Mouse (Mus musculus) heart, adult 2 months (tissue): ENCODE measurements at regions not wholly inside any gene's neighbourhood (a gene's known extent, or its start where the extent isn't known, plus 50 kb on each side); places are given as distances from the start of the nearest gene placed in this dataset.
A peak's percentile ranks its signal among the peaks of the same experiment; 100 is the strongest.

Experiments
- DNase-seq, 2 experiments: peaks; one replicate each; pipeline ENCODE4 v3.0.0; 2021
- H3K27ac ChIP-seq: fragments of 200-600 bp; 2 replicates; pipeline ENCODE4 v1.8.1; 2022
- H3K27me3 ChIP-seq: fragments of 200-500 bp; 2 replicates; pipeline ENCODE4 v1.6.1; 2012; ENCODE audit warnings: mild to moderate bottlenecking, low read length, inconsistent platforms, mixed read lengths; ENCODE audit not compliant: control insufficient read depth, insufficient read depth
- H3K36me3 ChIP-seq: fragments of 200-500 bp; 2 replicates; pipeline ENCODE4 v1.6.1; 2012; ENCODE audit warnings: low read length, inconsistent platforms; ENCODE audit not compliant: control insufficient read depth, insufficient read depth
- H3K4me1 ChIP-seq: fragments of 200-500 bp; 2 replicates; pipeline ENCODE4 v1.6.1; 2011; ENCODE audit warnings: low read length; ENCODE audit not compliant: control insufficient read depth, insufficient read depth
- H3K4me3 ChIP-seq: fragments of 200-600 bp; 2 replicates; pipeline ENCODE4 v1.8.1; 2022
- H3K79me2 ChIP-seq: fragments of 200-500 bp; replicated peaks from 2 replicates; pipeline ENCODE4 v1.6.1; 2012; ENCODE audit warnings: mild to moderate bottlenecking, inconsistent platforms, low read length, moderate library complexity, mixed read lengths; ENCODE audit not compliant: control insufficient read depth, insufficient read depth
- H3K9ac ChIP-seq: fragments of 200-500 bp; 2 replicates; pipeline ENCODE4 v1.6.1; 2012; ENCODE audit warnings: low read depth, mild to moderate bottlenecking, control low read depth, inconsistent platforms, low read length, mixed read lengths
- CTCF ChIP-seq: fragments of 200-600 bp; IDR thresholded peaks from 2 replicates; pipeline ENCODE4 v1.8.1; 2022; ENCODE audit warnings: antibody characterized with exemption, mild to moderate bottlenecking, moderate library complexity
- EP300 ChIP-seq: fragments of 200-500 bp; IDR thresholded peaks from 2 replicates; pipeline ENCODE4 v1.6.1; 2011; ENCODE audit warnings: low read depth, low read length, control low read depth; ENCODE audit not compliant: insufficient read depth
- POLR2A ChIP-seq: fragments of 200-500 bp; IDR thresholded peaks from 2 replicates; pipeline ENCODE4 v1.6.1; 2011; ENCODE audit warnings: mild to moderate bottlenecking, low read depth, low read length, control low read depth; ENCODE audit not compliant: insufficient read depth
- WGBS: fragments of 180-500 bp; shearing (Covaris S2); methylation state at CpG from one replicate; pipeline ENCODE4 v1.1.7; 2018; 5-methylcytosine and 5-hydroxymethylcytosine counted together
- intact Hi-C: fragments of 180-260 bp; cut with DNase I; formaldehyde crosslinking; loops from one replicate; pipeline ENCODE4 v1.15.1; 2025

GRCm38 (mm10) chr9:88268811-88269210 lies 58.2 kb upstream of the Nt5e start:
- H3K9ac ChIP-seq: no peak overlapping the region

DNA sequence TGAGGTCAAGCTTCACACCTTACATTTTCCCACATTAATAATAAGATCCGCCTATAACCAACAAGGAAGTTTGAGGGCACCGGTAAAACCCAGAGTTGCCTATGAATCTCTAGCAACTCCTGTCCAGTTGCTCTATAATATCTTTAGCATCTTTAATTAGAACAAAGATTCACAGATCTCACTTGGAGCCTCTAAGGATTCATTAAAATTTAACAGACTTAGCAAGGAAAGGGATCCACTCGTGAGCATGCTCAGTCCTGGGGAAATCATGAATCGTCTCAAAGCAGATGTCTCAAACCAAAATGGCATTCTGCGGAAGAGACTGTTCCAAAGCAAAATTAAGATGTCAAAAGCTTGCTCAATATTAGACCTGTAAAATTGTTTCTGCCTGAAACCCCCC lies 57.8 kb upstream of the Nt5e start:
- intact Hi-C loops: no loop called here
- TF ChIP-seq EP300 (no peak), CTCF (no peak), POLR2A (no peak)
- H3K4me1 ChIP-seq: peaks cover 2% of the 10 kb centered on the region; the same call in 1 of the 2 replicates
- H3K4me3 ChIP-seq: no peak overlapping the region
- 94% methylated on average over 5 of the region's 5 CpGs for WGBS
- no peaks in the 10 kb centered on the region for H3K79me2 ChIP-seq
- H3K27me3 ChIP-seq: no peaks in the 10 kb centered on the region
- no peak overlapping the region for H3K9ac ChIP-seq
- no peak for DNase-seq
- no peaks in the 10 kb centered on the region for H3K36me3 ChIP-seq
- no peak overlapping the region for H3K27ac ChIP-seq

More at GRCm38 (mm10) chr9:88268811-88269210, 58.2 kb upstream of the Nt5e start:
- no peaks in the 10 kb centered on the region for H3K36me3 ChIP-seq
- intact Hi-C loops: no loop called here
- H3K27ac ChIP-seq: no peak overlapping the region
- H3K27me3 ChIP-seq: no peaks in the 10 kb centered on the region
- H3K4me3 ChIP-seq: no peak overlapping the region
- no peaks in the 10 kb centered on the region for H3K79me2 ChIP-seq
- no peak for DNase-seq
- H3K4me1 ChIP-seq: peaks cover 2% of the 10 kb centered on the region; the same call in 1 of the 2 replicates
- 68% methylated on average over 2 of the region's 2 CpGs for WGBS
- TF ChIP-seq CTCF (no peak), POLR2A (no peak)

GRCm38 (mm10) chr9:88270836-88271235 lies 56.2 kb upstream of the Nt5e start:
- Histone ChIP-seq H3K36me3 (no peaks in the 10 kb centered on the region), H3K9ac (no peak overlapping the region), H3K27ac (no peak overlapping the region), H3K79me2 (no peaks in the 10 kb centered on the region), H3K27me3 (no peaks in the 10 kb centered on the region), H3K4me1 (peaks cover 4% of the 10 kb centered on the region), H3K4me3 (no peak overlapping the region)
- 20% methylated on average over 1 of the region's 1 CpGs for WGBS
- no peak for TF ChIP-seq POLR2A
- TF ChIP-seq CTCF: no peak
- TF ChIP-seq EP300: no peak
- intact Hi-C loops: loop anchor here (5.0 kb wide), 1 partner anchor 91 kb away; no protein-coding TSS in a partner anchor
- no peak for DNase-seq

DNA sequence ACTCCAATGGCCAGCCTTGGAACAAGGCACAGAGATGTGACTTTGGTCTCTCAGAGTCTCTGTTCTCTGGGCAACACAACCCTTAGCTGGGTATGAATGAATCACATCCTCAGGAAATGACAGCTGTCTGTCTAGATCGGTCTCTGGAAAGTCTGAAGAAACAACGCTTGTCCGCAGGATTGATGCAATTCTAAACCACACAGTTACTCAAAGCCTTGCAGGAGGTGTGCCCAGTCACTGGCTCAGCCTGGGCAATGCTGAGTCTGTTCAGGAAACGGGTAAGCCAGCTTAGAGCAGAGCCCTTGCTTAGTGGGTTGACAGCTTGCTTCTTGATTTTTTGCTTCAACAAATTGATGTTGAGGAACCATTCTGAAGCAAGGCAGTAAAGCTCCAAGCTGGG lies 53.7 kb upstream of the Nt5e start:
- intact Hi-C loops: loop anchor here (5.0 kb wide), 1 partner anchor 89 kb away; no protein-coding TSS in a partner anchor
- H3K9ac ChIP-seq: no peak overlapping the region
- no peaks in the 10 kb centered on the region for H3K79me2 ChIP-seq
- no peak overlapping the region for H3K4me3 ChIP-seq
- peak overlapping the region; percentile 36 for H3K27ac ChIP-seq
- no peak for DNase-seq
- no peaks in the 10 kb centered on the region for H3K27me3 ChIP-seq
- WGBS: 47% methylated on average over 4 of the region's 4 CpGs
- no peak for TF ChIP-seq POLR2A
- TF ChIP-seq CTCF: no peak
- no peak for TF ChIP-seq EP300
- H3K4me1 ChIP-seq: peaks cover 4% of the 10 kb centered on the region
- H3K36me3 ChIP-seq: no peaks in the 10 kb centered on the region

GRCm38 (mm10) chr9:88274040-88274439 lies 53.0 kb upstream of the Nt5e start:
- Histone ChIP-seq H3K36me3 (no peaks in the 10 kb centered on the region), H3K4me3 (no peak overlapping the region), H3K27ac (peak overlapping the region; percentile 77), H3K79me2 (no peaks in the 10 kb centered on the region), H3K9ac (no peak overlapping the region), H3K27me3 (no peaks in the 10 kb centered on the region), H3K4me1 (peaks cover 4% of the 10 kb centered on the region)
- TF ChIP-seq EP300: 0 out of 2 replicates have a peak, but pooled peaks have one; percentile 48
- TF ChIP-seq POLR2A: no peak
- peak; percentile 35 to 69 for DNase-seq
- intact Hi-C loops: loop anchor here (5.0 kb wide), 1 partner anchor 88 kb away; no protein-coding TSS in a partner anchor

DNA sequence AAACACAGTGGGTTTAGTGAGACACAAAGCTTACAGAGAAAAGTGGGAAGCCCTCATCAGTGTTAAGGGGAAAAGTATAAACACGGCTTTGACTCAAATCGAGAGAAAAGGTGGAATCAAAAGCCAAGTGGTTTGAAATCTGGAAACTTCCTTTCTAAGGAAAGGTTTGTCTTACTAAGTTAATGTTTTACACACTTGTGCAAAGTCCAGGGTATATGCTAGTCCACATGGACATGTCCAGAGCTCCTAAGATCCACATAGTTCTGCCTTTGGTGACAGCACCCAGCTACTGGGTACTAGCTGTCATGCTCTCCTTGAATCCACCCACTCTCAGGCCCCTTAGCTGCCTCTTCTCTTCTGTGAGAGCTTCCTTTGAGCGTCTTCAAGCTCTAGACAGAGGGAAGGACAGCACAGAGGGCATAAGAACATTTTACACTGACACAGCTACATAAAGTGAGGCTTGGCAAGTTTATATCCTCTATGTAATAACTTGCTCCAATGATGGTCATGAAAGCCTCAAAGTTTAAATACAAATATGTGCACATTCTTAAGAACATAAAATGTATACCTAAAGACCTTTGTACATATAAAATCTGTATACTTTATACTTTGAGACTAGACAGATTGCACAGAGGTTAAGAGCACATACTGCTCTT lies 52.2 kb upstream of the Nt5e start:
- Histone ChIP-seq H3K4me1 (peaks cover 4% of the 10 kb centered on the region), H3K9ac (no peak overlapping the region), H3K27me3 (no peaks in the 10 kb centered on the region), H3K27ac (peak overlapping the region; percentile 77), H3K79me2 (no peaks in the 10 kb centered on the region), H3K36me3 (no peaks in the 10 kb centered on the region), H3K4me3 (no peak overlapping the region)
- no peak for DNase-seq
- TF ChIP-seq EP300 (no peak), CTCF (no peak), POLR2A (no peak)
- intact Hi-C loops: loop anchor here (5.0 kb wide), 1 partner anchor 87 kb away; no protein-coding TSS in a partner anchor
- 77% methylated on average over 3 of the region's 3 CpGs for WGBS
